Mouse (Mus musculus) midbrain, embryonic 13.5 days (tissue): ENCODE data around the gene Creb5. TPM values are rescaled to one million over a fixed set of nuclear protein-coding genes. Genes with fewer than 3 reads are reported as not detected.

Source experiments
- ATAC-seq: fragments of 200-750 bp; cut with Nextera tagmentation; 2 replicates; pipeline ENCODE4 v1.8.0; 2017; ENCODE audit warnings: mild to moderate bottlenecking, moderate TSS enrichment, moderate library complexity
- H3K27ac ChIP-seq: fragments of 300-500 bp; sonication (generic); 2 replicates; pipeline ENCODE4 v1.5.1; 2015; ENCODE audit warnings: inconsistent platforms, mild to moderate bottlenecking, moderate library complexity
- H3K27me3 ChIP-seq: fragments of 300-500 bp; sonication (generic); 2 replicates; pipeline ENCODE4 v1.6.1; 2015; ENCODE audit warnings: mild to moderate bottlenecking, inconsistent platforms
- H3K36me3 ChIP-seq: fragments of 300-500 bp; sonication (generic); 2 replicates; pipeline ENCODE4 v1.6.1; 2015; ENCODE audit warnings: mild to moderate bottlenecking, inconsistent platforms
- H3K4me1 ChIP-seq: fragments of 300-500 bp; sonication (generic); replicated peaks from 2 replicates; pipeline ENCODE4 v1.6.1; 2015; ENCODE audit warnings: inconsistent platforms
- H3K4me2 ChIP-seq: fragments of 300-500 bp; sonication (generic); replicated peaks from 2 replicates; pipeline ENCODE4 v1.6.1; 2015; ENCODE audit warnings: moderate library complexity, mild to moderate bottlenecking, inconsistent platforms
- H3K4me3 ChIP-seq: fragments of 300-500 bp; sonication (generic); replicated peaks from 2 replicates; pipeline ENCODE4 v1.5.1; 2015; ENCODE audit warnings: mild to moderate bottlenecking, inconsistent platforms
- H3K9ac ChIP-seq: fragments of 300-500 bp; sonication (generic); replicated peaks from 2 replicates; pipeline ENCODE4 v1.6.1; 2015; ENCODE audit warnings: mild to moderate bottlenecking, inconsistent platforms
- H3K9me3 ChIP-seq: fragments of 300-500 bp; sonication (generic); 2 replicates; pipeline ENCODE4 v1.6.1; 2016; ENCODE audit warnings: mild to moderate bottlenecking, inconsistent platforms
- WGBS: fragments of 180-500 bp; shearing (Covaris S2); methylation state at CpG from one replicate; pipeline ENCODE4 v1.1.7; 2015; 5-methylcytosine and 5-hydroxymethylcytosine counted together
- polyA plus RNA-seq: library from polyadenylated mRNA; unstranded; fragments of >200 nt; fragmentation: Nextera tagmentation; extraction: Ambion mirVana; gene quantifications from 2 replicates; pipeline ENCODE4 v1.2.1, GENCODE M21; 2015

Gene Creb5
- polyA plus RNA-seq, 1 experiment from 2014 or later: 4.5 TPM

DNA sequence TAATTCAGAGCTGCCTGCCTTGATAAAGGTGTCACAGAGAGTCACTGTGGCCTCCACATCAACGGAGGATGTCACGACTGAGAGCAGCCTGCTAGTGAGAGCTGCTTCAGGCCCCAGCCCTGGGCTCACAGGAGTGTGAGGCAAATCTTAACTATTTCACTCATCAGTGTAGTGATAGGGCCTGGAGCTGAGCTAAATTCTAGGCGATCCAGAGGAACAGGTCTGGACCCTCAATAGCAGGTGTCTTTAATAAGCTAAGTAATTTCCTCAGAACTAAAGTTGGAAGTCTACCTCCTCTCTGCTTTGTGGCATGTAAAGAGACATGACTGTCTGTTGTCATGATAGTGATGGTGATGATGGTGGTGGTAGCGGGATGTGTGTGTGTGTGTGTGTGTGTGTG, 283.8 kb downstream of the Creb5 start:
- H3K9ac ChIP-seq: no peak overlapping the region
- 0 out of 2 replicates have a peak, but pooled peaks cover 2% of the 10 kb centered on the region for H3K27me3 ChIP-seq
- 84% methylated on average over 4 of the region's 4 CpGs for WGBS
- H3K27ac ChIP-seq: no peak overlapping the region
- H3K9me3 ChIP-seq: no peaks in the 10 kb centered on the region
- no peak for ATAC-seq
- H3K4me3 ChIP-seq: no peak overlapping the region
- no peaks in the 10 kb centered on the region for H3K36me3 ChIP-seq
- H3K4me2 ChIP-seq: no peak overlapping the region
- peaks cover 45% of the 10 kb centered on the region for H3K4me1 ChIP-seq

DNA sequence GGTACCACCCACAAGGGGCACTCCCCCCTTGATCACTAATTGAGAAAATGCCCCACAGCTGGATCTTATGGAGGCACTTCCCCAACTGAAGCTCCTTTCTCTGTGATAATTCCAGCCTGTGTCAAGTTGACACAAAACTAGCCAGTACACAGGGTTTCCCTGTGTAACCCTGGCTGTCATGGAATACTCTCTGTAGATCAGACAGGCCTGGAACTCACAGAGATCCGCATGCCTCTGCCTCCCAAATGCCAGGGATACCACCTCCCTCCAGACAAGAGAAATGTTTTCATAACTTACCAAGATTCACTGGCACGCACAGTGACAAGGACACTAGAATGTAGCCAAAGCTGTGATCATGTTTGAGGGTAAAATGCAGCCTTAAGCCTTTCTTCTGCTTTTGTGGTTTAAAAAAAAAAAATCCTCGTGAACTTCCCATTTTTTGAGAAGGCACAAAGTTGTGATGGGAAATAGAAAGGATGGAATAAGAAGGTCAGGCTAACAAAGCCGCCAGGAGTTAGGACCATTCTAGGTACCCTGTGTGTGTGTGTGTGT, 284.6 kb downstream of the Creb5 start:
- ATAC-seq: no peak
- H3K36me3 ChIP-seq: no peaks in the 10 kb centered on the region
- no peak overlapping the region for H3K27ac ChIP-seq
- peaks cover 45% of the 10 kb centered on the region for H3K4me1 ChIP-seq
- H3K4me3 ChIP-seq: no peak overlapping the region
- no peaks in the 10 kb centered on the region for H3K9me3 ChIP-seq
- 88% methylated on average over 4 of the region's 4 CpGs for WGBS
- H3K27me3 ChIP-seq: 0 out of 2 replicates have a peak, but pooled peaks cover 2% of the 10 kb centered on the region
- H3K4me2 ChIP-seq: no peak overlapping the region
- no peak overlapping the region for H3K9ac ChIP-seq

DNA sequence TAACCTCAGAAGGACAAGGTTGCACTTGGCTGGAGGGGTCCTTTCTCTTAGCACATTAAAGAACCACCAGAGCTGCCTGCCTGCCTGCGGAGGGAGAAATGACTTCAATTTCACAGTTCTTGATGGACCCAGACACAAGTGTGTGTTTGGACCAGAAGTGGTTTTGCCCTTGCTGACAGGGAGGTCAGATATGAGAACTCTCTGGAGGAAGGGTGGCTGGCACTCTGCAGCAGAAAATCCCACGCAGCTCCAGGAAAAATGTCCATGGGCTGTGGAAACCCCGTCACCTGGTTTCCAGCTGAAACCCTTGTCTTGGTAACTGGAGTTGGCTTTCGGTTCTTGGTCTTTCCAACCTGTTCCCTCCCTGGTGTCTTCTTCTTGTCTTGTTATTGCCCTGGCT, 285.4 kb downstream of the Creb5 start:
- Histone ChIP-seq H3K27me3 (0 out of 2 replicates have a peak, but pooled peaks cover 2% of the 10 kb centered on the region), H3K9ac (no peak overlapping the region), H3K36me3 (no peaks in the 10 kb centered on the region), H3K4me1 (peaks cover 45% of the 10 kb centered on the region), H3K9me3 (no peaks in the 10 kb centered on the region), H3K4me2 (no peak overlapping the region), H3K4me3 (no peak overlapping the region), H3K27ac (peak overlapping the region; percentile 68)
- WGBS: 55% methylated on average over 4 of the region's 4 CpGs
- 0 out of 2 replicates have a peak, but pooled peaks have one; percentile 3 for ATAC-seq

DNA sequence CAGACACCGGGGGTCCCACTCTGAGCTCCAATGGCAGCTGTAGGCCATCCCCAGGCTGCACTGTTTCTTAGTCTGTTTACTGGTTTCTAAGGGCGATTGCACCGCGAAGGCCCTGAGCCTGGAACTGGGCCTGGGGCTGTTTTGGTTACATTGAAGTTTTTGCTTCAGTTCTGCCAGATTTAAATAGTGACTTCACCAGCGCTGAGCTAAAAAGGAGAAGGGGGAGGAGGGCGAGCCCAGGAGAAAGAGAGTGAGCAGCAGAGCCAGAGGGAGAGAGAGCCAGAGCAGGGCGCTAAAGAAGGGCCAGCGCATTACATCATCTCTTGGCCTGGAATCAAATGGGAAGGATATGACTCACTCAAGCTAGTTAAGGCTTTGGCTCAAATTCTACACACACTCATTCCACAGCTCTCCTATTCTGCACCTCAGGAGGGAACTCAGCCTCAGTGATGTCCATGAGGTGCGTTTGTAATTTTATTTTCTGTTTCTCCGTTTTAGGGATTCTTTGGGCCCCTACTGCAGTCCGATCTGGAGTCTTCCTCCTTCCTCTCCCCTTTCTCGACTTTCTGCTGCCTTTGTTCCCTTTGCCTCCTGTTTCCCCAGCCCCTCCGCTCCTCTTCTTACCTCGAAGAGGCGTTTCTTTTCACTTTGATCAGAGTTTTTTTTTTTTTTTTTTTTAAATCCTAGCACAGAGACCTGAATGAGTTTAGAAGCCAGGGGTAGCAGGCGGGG, 286.1 kb downstream of the Creb5 start:
- 0 out of 2 replicates have a peak, but pooled peaks cover 2% of the 10 kb centered on the region for H3K27me3 ChIP-seq
- H3K4me3 ChIP-seq: peak overlapping the region; percentile 32
- H3K4me1 ChIP-seq: peaks cover 45% of the 10 kb centered on the region
- H3K36me3 ChIP-seq: no peaks in the 10 kb centered on the region
- H3K9me3 ChIP-seq: no peaks in the 10 kb centered on the region
- WGBS: 4% methylated on average over 15 of the region's 16 CpGs
- peak; percentile 89 for ATAC-seq
- peak overlapping the region; percentile 51 for H3K4me2 ChIP-seq
- H3K9ac ChIP-seq: peak overlapping the region; percentile 53; the same call in 1 of the 2 replicates
- H3K27ac ChIP-seq: peak overlapping the region; percentile 80

DNA sequence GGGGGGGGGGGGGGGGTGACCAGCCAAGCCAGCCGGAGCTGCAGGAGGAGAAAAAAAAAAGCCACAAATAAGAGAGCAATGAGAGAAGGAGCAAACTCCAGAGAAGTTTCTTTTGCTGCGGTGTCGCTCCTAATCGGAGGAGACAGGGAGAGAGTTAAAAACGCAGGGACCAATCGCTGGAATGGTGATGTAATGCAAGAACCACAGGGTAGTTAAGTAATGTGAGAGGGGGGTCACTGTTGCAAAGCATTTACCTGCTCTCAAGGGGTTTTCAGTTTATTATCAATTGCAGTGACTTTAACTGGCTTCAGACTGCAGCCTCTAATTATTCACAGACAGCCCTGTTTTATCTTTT, 286.6 kb downstream of the Creb5 start:
- peak overlapping the region; percentile 51 for H3K4me2 ChIP-seq
- ATAC-seq: peak; percentile 54; the same call in 1 of the 2 replicates
- H3K27me3 ChIP-seq: 0 out of 2 replicates have a peak, but pooled peaks cover 2% of the 10 kb centered on the region
- H3K4me1 ChIP-seq: peaks cover 45% of the 10 kb centered on the region
- H3K36me3 ChIP-seq: no peaks in the 10 kb centered on the region
- H3K9me3 ChIP-seq: no peaks in the 10 kb centered on the region
- H3K4me3 ChIP-seq: peak overlapping the region; percentile 32
- H3K27ac ChIP-seq: peak overlapping the region; percentile 80
- H3K9ac ChIP-seq: peak overlapping the region; percentile 53; the same call in 1 of the 2 replicates
- 3% methylated on average over 6 of the region's 6 CpGs for WGBS

DNA sequence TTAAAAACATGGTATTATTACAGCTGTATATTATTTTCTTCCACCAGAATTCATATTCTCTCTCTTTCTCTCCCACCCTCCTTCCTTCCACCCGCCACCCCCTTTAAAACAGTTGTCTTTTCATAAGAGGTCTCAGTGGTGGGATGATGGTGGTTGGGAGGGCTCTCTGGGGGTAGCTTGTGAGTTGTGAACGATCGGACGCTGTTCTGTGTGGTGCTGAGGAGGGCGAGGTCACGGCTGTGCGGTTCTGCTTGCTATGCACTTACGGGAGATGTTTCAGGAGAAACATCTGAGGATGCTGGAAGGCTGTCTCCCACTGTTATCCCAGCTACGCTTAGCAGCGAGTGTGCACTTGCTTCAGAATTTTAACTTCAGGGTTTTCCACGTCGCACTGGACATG, 287.0 kb downstream of the Creb5 start:
- WGBS: 27% methylated on average over 12 of the region's 12 CpGs
- H3K27ac ChIP-seq: no peak overlapping the region
- peaks cover 41% of the 10 kb centered on the region for H3K4me1 ChIP-seq
- H3K36me3 ChIP-seq: no peaks in the 10 kb centered on the region
- peak; percentile 53; the same call in 1 of the 2 replicates for ATAC-seq
- H3K9ac ChIP-seq: peak overlapping the region; percentile 53
- 0 out of 2 replicates have a peak, but pooled peaks cover 2% of the 10 kb centered on the region for H3K27me3 ChIP-seq
- H3K4me3 ChIP-seq: peak overlapping the region; percentile 32
- H3K9me3 ChIP-seq: no peaks in the 10 kb centered on the region
- H3K4me2 ChIP-seq: peak overlapping the region; percentile 51

DNA sequence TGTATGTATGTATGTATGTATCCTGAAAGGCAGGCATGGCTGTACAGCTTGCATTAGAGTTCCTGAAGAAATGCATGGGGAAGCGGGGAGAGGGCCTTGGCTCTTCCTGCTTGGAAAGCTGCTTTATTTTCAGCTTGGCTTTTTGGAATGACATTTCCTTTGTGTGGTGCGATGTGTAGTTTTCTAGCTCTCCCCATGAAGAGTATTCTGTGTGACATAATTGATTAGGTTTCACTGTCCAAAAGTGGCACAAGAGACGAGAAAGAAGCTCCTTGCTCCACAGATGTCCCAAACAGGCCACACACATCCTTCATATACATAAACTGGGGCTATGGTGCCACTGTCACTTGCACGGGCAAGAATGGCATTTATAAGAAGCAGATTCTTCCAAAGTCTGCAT, 288.1 kb downstream of the Creb5 start:
- Histone ChIP-seq H3K27ac (no peak overlapping the region), H3K4me1 (peaks cover 32% of the 10 kb centered on the region), H3K27me3 (0 out of 2 replicates have a peak, but pooled peaks cover 2% of the 10 kb centered on the region), H3K9me3 (no peaks in the 10 kb centered on the region), H3K9ac (no peak overlapping the region), H3K4me3 (no peak overlapping the region), H3K36me3 (no peaks in the 10 kb centered on the region), H3K4me2 (peak overlapping the region; percentile 51)
- 69% methylated on average over 4 of the region's 4 CpGs for WGBS
- ATAC-seq: no peak

DNA sequence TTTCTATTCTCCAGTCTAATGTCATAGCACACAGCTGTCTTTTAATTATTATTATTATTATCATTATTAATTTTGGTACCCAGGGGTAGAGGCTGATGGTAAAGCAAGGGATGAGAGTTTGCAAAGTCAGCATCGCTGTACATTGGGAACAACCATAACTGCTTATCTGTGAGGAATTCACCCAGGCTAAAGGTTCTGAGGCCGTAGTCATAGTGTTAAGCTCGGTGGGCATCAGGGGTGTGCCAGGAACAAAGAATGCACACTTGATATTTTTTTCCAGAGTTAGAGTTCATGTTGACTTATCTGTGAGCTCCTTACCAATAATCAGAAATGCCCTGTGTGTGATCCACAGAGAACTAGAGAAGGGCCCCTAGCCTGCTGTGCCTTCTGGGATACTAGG, 288.8 kb downstream of the Creb5 start:
- no peak overlapping the region for H3K27ac ChIP-seq
- H3K9me3 ChIP-seq: no peaks in the 10 kb centered on the region
- H3K9ac ChIP-seq: no peak overlapping the region
- H3K27me3 ChIP-seq: no peaks in the 10 kb centered on the region
- no peak for ATAC-seq
- H3K4me2 ChIP-seq: no peak overlapping the region
- no peak overlapping the region for H3K4me3 ChIP-seq
- WGBS: 97% methylated on average over 3 of the region's 3 CpGs
- peaks cover 31% of the 10 kb centered on the region for H3K4me1 ChIP-seq
- no peaks in the 10 kb centered on the region for H3K36me3 ChIP-seq

DNA sequence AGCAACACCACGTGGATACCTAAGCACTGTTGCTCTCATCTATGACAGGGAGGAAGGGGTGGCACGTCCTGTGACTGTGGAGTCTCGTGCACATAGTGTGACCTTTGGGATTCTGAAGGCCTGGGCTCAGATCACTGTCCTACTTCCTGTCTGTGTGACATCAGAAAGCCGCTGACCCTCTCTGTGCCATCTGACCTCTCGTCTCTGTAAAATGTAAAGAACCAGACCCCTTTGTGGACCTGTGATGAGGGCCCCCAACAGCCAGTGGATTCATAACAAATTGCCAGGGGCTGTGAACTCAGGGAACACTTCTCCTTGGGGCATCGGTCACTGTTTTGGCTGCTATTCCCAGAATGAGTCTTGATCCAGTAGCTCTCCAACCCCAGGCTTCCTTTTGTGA, 289.8 kb downstream of the Creb5 start:
- WGBS: 87% methylated on average over 6 of the region's 6 CpGs
- no peaks in the 10 kb centered on the region for H3K36me3 ChIP-seq
- H3K27ac ChIP-seq: no peak overlapping the region
- H3K9ac ChIP-seq: no peak overlapping the region
- no peak overlapping the region for H3K4me2 ChIP-seq
- H3K27me3 ChIP-seq: no peaks in the 10 kb centered on the region
- ATAC-seq: no peak
- no peaks in the 10 kb centered on the region for H3K9me3 ChIP-seq
- no peak overlapping the region for H3K4me3 ChIP-seq
- H3K4me1 ChIP-seq: peaks cover 31% of the 10 kb centered on the region

DNA sequence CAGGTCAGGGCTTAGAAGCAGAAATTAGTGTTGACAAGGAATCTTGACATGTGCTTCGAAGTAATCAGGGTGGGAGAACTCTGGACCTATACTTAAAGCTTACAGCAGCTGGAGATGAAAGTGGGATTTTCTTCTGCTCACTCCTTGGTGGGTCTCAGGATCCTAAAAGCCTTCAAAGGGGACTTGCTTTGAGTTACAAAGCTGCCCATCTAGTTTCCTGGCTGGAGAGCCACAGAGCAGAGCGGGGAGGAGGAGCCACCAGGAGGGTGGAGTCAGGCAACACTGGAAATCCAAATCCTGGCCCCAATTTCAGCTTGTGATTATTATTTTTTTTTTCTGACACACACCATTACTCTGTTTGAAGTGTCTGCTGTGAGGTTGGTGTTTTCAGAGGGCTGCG, 290.7 kb downstream of the Creb5 start:
- no peaks in the 10 kb centered on the region for H3K9me3 ChIP-seq
- no peak overlapping the region for H3K4me3 ChIP-seq
- no peak overlapping the region for H3K27ac ChIP-seq
- H3K9ac ChIP-seq: no peak overlapping the region
- no peaks in the 10 kb centered on the region for H3K27me3 ChIP-seq
- peaks cover 32% of the 10 kb centered on the region for H3K4me1 ChIP-seq
- ATAC-seq: no peak
- no peaks in the 10 kb centered on the region for H3K36me3 ChIP-seq
- no peak overlapping the region for H3K4me2 ChIP-seq
- 83% methylated on average over 3 of the region's 3 CpGs for WGBS

DNA sequence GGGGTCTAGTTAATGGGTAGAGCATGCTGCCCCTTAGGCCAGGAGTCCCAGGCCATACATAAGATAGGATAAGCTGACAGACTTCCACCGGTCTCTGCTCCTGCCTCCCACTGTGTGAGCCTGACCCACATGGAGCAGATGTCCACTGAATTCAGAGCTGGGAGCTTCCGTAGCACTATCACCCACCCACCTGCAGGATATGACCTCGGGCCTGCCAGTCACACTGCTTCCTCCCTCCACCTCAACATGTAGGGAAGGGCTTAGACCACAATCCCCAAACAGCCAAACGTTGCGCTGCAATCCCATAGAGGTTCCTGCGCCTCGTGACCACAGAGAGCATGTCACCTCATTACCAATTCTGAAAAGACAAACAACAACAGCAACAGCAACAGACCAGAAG, 293.3 kb downstream of the Creb5 start:
- ATAC-seq: no peak
- Histone ChIP-seq H3K4me1 (peaks cover 30% of the 10 kb centered on the region), H3K9me3 (no peaks in the 10 kb centered on the region), H3K4me2 (no peak overlapping the region), H3K36me3 (no peaks in the 10 kb centered on the region), H3K4me3 (no peak overlapping the region), H3K27ac (no peak overlapping the region), H3K9ac (no peak overlapping the region), H3K27me3 (no peaks in the 10 kb centered on the region)
- WGBS: 89% methylated on average over 7 of the region's 7 CpGs

DNA sequence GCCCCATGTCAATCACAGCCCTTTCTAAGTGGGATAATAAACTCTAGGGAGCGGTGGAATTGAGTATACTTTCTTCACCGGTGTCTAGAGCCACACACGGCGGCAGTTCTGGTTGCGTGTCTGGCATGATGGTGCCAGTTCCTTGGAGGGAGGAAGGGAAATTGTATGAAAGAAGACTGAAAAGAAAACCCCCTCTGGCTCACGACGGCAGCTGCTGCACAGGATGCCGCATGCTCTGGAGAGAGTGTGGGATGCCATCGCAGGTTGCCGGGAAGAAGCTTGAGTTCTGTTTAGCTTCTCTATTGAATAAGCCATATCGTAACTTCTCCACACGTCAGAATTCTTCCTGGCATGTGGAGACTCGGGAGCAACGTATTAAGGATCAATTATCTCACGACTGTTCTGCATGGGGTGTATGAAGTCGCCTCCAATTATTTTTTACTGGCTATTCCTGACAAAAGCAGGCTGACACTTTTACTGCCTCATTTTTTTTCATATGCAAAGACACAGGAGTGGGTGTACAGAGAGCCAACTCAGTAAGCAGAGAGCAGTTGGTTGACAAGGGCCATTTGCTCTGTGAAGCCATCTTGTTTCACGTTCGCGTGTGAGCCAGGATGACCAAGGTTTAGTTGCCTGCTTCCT, 296.3 kb downstream of the Creb5 start:
- 58% methylated on average over 19 of the region's 19 CpGs for WGBS
- peaks cover 30% of the 10 kb centered on the region for H3K4me1 ChIP-seq
- no peak for ATAC-seq

More for the DNA sequence above, 296.3 kb downstream of the Creb5 start:
- Histone ChIP-seq H3K9me3 (no peaks in the 10 kb centered on the region), H3K9ac (no peak overlapping the region), H3K27ac (peak overlapping the region; percentile 36; the same call in 1 of the 2 replicates), H3K4me2 (no peak overlapping the region), H3K4me3 (no peak overlapping the region), H3K36me3 (no peaks in the 10 kb centered on the region), H3K27me3 (no peaks in the 10 kb centered on the region)
